Mouse (Mus musculus) layer of hippocampus, adult 11-12 months (tissue): Measurements from ENCODE around the gene Chd8.

Source experiments
- DNase-seq: peaks from one replicate; pipeline ENCODE4 v3.0.0; 2022; ENCODE audit warnings: low spot score

Gene Chd8

DNA sequence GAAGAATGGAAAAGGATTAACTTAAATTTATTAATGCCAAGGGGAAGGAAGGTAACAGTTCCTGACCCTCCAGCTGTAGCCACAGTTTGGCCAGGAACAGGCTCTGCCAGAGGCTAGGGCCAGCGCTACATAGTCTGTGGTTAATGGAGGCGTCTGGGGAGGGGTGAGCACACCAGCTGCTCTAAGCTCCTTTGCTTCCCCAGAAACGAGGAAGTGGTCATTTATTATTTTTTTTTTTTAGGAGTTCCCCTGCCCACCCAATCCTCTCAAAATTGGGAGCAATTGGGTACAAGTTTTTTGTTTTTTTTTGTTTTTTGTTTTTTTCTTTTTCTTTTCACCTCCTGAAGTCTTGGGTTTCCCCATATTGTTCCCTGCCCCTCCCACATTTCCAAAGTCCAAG, 59.4 kb downstream of the Chd8 start:
- DNase-seq, result no peak

DNA sequence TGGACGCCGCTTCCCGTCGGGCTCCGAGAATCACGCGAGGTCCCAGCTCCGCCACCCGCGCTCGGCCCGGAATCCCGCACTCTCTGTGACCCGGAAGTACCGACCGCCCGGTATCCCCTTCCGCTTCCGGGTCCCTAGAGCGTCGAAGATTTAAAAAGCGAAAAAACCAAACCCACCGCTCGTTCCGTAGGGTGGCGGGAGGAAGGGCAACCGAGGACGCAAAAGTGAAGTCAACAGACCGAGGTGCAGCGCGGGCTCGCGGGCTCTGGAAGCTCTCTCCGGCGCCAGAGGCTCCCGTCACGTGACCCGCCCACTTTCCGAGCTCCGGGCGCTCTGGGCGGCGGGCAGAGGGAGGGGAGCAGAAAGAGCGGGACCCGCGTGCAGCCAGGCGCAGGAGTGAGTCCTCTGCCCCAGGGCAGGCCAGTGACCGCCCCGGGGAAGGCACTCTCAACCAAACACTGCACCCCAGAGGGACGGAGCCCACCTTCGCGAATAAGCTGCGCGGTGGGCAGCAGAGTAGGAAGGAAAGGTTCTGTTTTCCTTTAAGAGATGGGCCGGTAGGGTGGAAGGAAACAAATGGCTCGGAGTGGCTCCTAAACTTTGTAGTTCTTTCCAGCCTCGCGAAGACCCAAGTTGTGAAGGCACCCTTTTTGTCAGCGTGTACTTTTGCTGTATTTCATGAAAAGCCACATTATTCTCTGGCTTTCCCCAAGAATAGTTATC, 60.3 kb downstream of the Chd8 start, which contains the start of gene Supt16:
Gene Supt16 (minus strand): TSS at position 261 of the 723 bp plus-strand sequence.
- DNase-seq, result peak; percentile 80

DNA sequence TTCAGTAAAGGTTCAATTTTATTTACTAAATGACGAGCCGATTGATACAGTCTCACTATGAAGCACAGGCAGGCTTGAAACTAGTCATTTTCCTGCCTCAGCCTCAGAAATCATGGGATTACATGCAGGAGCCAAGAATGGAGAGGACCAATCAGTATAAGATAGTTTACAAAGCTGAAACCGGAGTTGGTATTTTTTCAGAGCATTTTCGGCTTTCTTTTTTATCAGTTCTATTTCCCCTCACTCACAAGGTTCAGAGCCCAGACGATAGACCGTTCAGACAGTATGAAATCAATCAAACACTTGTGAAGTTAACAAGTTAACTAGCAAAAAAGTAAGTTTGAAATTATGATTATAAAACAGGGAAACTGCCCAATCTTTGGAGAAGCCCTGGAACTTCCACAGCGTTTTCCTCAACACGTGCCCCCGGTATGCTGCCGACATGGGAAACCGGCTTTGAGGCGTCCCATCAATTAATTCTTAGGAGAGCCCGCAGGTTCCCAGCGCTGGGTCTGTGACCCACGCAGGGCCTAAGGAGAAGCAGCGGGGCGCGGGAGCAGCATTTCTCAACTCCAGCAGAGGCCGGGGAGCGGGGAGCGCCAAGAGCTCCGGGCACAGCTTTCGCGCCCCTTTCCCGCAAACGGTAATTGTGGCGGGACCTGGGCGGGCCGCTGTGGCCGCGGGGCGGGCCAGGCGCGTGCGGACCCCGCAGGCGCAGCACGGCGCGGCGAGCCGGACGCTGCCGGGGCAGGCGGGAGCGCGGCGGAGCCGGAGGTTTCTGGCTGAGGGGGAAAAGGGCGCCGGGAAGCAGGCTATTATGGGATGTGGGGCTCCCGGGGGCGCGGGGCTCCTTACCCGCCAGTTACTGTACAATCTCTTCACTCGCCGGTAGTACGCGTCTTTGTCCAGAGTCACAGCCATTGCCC, 61.1 kb downstream of the Chd8 start:
- DNase-seq, result peak; percentile 23

DNA sequence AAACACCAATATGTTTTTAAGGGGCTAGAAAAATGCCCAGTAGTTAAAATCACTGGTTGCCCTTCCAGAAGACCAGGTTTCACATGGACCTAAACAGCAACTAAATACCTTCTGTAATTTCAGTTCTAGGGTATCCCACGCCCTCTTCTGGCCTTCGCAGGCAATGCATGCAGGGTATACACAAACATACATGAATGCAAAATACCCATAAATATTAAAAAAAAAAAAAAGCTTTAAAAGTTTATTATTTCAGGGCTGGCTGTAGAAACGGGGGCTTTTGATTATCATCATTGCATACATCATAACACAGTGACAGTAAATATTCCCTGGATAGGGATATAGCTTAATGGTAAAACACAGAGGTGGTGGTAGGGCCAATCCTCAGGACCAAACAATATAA, 61.9 kb downstream of the Chd8 start:
- peak; percentile 38 for DNase-seq

DNA sequence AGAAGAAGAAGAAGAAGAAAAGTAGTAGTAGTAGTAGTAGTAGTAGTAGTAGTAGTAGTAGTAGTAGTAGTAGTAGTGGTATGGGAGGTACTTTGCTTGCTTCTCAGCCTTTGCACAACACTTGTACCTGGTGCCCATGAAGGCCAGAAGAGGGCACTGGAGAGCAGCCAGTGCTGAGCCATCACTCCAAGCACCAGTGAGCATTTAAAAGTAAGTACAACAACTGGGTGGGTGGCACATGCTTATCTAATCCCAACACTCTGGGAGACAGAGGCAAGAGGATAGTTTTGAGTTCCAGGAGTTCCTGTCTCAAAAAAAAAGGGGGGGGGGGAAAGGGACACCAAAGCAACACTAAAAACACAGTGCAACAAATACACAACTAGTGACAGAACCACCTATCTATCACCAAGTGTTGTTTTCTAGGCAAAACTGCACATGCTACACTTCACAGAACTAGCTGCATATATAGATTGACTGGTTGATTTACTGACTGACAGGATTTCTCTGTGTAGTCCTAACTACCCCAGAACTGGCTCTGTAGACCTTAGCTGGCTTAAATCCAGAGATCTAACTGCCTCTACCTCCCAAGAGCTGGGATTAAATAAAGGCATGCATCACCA, 66.7 kb downstream of the Chd8 start:
- no peak for DNase-seq

DNA sequence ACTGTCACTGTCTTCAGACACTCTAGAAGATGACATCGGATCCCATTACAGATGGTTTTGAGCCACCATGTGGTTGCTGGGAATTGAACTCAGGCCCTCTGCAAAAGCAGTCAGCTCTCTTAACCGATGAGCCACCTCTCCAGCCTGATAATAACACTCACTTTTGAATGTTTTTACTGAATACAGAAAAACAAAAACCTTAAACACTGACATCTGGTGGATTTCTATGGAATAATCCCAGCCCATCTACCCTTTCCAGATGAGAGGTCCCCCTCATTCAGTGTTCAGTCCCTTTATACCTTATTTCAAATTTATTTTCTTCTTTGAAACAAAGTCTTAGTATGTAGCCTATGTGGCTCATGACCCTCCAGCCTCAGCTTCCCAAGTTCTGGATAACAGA, 68.1 kb downstream of the Chd8 start:
- DNase-seq, result no peak

DNA sequence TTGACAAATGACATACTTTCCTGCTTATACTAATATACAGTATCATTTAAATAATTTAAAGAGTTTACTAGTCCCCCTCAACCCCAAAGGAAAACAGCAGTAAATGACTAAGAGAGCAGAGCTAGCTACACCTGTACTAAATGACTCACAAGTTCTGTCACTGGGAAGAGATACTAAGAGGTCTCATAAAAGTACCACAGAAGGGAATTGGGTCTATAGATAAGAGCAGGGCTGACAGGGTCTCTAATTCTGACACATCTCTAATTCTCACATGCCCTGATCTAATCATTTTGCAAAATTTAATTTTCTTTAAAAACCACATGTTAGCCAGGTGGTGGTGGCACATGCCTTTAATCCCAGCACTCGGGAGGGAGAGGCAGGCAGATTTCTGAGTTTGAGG, 68.8 kb downstream of the Chd8 start:
- DNase-seq, result no peak

DNA sequence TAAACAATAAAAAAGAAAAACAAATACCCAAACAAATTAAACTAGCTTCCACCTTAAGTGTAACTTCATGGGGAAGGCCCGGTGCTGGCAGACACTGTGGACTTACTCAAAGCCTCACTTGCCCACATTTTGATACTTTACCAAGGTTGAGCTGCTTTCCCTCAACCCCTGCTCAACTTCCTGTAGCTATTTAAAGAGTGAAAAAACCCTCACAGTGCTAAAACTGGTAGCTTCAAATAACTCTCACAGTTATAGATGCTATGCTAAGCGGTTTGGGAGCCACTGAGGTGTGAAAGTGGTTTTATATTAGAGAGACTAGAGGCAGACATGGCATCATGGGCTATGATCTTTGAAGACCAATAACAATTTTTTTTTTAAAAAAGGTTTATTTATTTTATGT, 91.0 kb downstream of the Chd8 start:
- no peak for DNase-seq

DNA sequence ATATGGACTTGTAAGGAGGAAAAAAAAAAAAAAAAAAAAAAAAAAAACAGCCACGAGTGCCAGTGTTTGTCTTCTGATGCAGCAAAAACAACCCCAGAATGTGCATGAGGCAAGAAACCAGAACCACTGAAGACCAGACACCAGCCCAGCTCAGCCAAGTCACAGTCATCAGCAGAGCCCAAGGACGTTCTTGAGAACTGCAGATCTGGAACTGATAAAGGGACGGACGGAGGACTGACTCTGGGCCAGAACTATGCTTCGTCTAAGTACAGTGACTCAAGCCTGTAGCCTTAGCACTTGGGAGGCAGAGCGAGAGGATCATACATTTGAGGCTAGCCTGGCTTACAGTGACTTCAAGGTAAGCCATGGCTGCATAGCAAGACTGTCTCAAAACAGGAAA, 96.7 kb downstream of the Chd8 start:
- no peak for DNase-seq

DNA sequence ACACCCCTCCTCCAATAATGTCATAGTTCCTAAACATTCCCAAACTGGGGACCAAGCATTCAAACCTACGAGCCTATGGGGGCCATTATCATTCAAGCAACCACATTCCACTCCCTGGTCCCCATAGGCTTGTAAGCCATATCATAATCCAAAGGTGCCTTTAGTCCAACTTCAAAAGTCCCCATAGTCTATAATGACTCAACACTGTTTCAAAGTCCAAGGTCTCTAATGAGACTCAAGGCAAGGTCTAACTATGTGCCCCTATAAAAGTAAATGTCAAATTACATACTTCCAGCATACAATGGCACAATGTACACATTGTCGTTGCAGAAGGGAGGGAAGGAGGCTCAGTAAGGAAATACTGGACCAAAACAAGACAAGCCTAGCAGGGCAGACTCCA, 102.6 kb downstream of the Chd8 start:
- no peak for DNase-seq

DNA sequence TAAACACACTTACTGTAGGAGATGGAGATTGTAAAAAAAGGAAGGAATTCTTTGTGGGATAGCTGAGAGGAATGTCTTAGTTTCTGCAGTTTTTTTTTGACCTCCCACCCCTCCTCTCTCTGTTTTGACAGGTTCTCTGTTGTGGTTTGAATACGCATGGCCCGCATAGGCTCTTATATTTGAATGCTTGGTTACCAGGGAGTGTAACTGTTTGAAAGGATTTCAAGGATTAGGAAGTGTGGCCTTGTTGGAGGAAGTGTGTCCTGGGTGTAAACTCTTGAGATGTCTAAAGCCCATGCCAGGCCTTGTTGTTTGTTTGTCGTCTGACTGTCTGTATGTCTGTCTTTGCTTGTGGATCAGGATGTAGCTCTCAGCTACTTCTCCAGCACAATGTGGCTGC, 105.0 kb downstream of the Chd8 start:
- no peak for DNase-seq

DNA sequence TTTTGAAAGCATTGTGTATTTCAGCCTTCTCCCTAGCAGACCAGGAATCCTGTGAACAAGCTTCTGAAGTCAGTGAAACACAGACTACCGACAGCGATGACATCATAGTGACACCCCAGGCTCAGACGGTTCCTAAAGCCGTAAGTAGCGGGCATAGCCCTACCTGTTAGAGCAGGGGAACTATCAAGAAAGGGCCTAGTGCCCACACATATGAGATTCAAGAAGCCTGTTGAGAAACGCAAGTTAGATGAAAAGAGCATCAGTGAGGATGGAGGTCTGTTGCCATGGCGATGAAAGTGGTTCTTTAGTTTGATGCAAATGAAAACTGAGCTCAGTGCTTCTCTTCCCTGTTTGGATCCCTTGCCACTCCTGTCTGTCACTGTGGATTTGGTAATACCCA, 105.4 kb downstream of the Chd8 start:
- no peak for DNase-seq

DNA sequence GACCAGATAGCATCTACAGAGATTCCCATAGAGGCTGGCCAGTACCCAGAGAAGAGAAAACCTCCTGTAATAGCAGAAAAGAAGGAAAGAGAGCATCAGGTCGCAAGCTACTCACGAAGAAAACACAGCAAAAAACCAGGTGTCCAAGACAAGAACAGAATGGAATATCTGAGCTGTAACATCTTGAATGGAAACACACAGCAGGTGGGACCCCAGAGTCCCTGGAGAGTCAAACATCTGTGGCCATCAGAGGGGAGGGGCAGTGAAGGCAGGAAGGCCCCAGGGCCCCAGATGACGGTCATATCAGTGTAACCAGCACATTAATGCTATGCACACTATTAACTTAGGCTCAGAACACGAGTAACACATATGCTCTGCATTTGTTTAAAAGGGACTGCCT, 107.7 kb downstream of the Chd8 start:
- DNase-seq, result no peak
